Mouse (Mus musculus): ENCODE results near the gene Rpl37. TPM values are rescaled to one million over a fixed set of nuclear protein-coding genes. Genes with fewer than 3 reads are reported as not detected.
A peak's percentile ranks its signal among the peaks of the same experiment; 100 is the strongest.

Gene Rpl37
- total RNA-seq (2017) = 2,045 and 2,619 TPM in 2 replicates

DNA sequence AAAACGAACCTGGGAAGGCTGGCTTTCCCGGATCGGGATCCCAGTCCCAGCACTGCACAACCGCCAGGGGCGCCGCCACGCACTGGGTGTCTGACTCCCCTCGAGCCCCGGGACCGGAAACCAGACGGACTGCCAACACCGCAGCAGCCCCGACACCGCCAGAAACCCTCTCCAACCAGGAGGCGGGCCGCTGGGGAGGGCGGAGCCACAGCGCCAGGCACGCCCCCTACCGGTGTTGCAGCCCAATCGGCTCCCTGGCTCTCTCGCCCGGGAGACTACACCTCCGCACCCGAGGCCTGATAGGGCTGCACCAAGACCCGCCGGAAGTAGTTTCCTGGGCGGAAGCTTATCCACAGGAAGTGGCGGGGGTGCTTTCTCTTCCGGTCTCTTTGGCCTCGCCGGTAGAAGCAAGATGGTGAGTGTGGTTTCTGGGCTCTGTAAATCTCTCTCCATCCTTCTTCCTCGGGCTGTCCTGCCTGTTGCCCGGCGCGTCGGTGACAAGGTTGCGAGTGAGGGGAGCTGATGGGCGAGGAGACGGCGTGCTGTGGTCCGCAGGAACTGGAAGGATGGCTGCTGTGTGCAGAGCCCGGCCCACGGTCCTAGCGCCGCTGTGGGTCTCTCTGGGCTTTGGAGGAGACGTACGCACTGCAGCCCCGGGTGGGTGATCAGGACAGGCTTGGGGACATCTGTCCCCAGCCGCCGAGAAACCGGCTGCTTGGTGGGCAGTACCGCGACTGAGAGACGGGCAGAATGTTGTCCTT lies at the start of gene Rpl37:
Gene Rpl37 (plus strand): TSS at position 376 of the 761 bp plus-strand sequence.
- ATAC-seq (replicated peaks; ENCODE audit: low read depth, poor library complexity, severe bottlenecking) = peak; percentile 94

- ATAC-seq (replicated peaks; ENCODE audit: low read depth, poor library complexity, severe bottlenecking) = no peak
Measured at GRCm38 (mm10) chr15:5068801-5069518, 47.5 kb upstream of the Rpl37 start.

DNA sequence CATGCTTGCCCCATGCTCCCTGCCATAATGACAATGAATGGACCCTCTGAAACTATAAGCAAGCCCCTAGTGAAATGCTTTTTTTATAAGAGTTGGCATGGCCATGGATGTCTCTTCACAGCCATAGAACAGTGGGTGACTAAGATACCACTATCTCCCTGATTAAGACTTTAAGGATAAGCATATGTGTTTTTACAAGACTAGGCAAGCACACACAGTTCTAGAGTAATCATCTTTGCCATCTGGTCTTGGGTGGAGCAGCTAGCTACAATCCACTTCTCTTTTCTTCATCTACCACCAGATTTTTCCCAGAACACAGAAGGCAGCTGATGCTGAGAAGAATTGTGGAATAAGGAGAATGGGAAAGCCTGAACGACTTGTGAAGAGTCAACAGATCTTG lies 35.2 kb upstream of the Rpl37 start:
- ATAC-seq (replicated peaks; ENCODE audit: low read depth, poor library complexity, severe bottlenecking) = no peak

DNA sequence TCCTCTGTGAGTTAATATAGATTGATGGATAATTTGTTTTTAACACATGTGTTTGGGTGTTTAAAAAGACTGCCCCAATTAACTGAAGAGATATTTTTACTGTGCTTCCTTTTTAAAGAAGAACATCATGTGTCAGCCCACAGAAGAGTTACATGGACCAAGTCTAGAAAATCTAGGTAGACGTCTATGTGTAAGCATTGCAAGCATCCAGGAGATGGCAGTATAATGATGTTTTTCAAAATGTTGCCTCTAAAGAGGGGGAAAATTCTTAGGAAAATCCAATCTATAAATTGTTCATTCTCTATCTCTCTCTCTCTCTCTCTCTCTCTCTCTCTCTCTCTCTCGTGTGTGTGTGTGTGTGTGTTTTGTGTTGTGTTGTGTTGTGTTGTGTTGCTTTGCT lies 30.3 kb upstream of the Rpl37 start:
- ATAC-seq (replicated peaks; ENCODE audit: low read depth, poor library complexity, severe bottlenecking) = peak; percentile 77; the same call in 1 of the 2 replicates

DNA sequence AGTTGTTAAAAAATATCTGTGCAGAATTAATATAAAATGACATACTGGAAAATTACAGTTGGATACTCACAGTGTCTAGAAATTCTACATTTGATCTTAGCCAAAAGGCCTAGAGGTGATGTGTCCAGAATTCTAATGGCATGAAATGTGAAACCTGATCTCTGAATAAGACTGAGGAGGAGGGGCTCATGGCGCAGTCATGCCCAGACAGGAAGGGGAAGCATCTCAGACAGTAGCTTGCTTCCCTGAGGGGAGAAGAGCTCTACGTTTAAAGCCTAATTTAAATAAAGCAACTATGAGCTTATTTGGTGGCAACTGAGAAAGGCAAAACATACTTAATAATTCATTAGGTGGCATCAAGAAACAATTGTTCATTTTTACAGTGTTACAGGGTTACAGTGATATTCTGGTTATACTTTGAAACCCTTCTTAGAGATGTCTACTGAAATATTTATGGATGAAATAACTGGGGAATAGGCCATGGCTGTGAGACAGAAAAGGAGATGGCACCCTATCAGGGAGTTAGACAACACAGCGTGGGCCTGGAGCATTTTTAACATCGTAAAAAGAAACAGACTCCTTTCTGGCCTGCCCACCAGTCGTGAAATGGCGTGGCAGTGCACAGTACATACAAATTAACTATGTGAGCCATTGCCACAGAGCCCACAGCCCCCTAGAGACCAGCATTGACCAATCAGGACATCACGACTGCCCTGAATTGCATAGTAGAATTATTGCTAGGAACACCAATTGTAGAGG lies 27.4 kb upstream of the Rpl37 start:
- ATAC-seq (replicated peaks; ENCODE audit: low read depth, poor library complexity, severe bottlenecking) = peak; percentile 60; the same call in 1 of the 2 replicates

GRCm38 (mm10) chr15:5090131-5090530 lies 26.3 kb upstream of the Rpl37 start:
- no peak for ATAC-seq (replicated peaks; ENCODE audit: low read depth, poor library complexity, severe bottlenecking)

- ATAC-seq (replicated peaks; ENCODE audit: low read depth, poor library complexity, severe bottlenecking) = no peak
Measured at GRCm38 (mm10) chr15:5095534-5096301, 20.7 kb upstream of the Rpl37 start.

GRCm38 (mm10) chr15:5097376-5097775 lies 19.1 kb upstream of the Rpl37 start:
- peak; percentile 47; the same call in 1 of the 2 replicates for ATAC-seq (replicated peaks; ENCODE audit: low read depth, poor library complexity, severe bottlenecking)

DNA sequence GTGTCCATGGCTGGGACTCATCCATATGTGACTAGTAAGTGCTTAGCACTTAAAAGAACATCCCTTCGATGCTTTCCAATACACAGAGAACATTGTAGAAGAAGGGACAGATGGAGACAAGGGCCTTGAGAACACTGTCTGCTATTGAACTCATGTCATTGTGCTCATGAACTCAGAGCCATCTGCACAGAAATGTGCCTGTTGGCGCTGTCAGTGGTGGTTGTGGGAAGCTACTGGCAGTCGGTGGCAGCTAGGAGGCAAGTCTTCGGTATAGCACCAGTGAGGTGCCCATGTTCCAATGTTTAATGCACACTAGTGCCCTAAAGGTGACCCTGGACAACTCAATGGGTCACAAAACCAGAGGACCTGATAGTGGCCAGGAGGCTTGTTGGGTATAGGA lies 14.1 kb upstream of the Rpl37 start:
- ATAC-seq (replicated peaks; ENCODE audit: low read depth, poor library complexity, severe bottlenecking) = no peak

- no peak for ATAC-seq (replicated peaks; ENCODE audit: low read depth, poor library complexity, severe bottlenecking)
Measured at GRCm38 (mm10) chr15:5105891-5106290, 10.6 kb upstream of the Rpl37 start.

GRCm38 (mm10) chr15:5106293-5106692 lies 10.2 kb upstream of the Rpl37 start:
- ATAC-seq (replicated peaks; ENCODE audit: low read depth, poor library complexity, severe bottlenecking) = peak; percentile 50

- ATAC-seq (replicated peaks; ENCODE audit: low read depth, poor library complexity, severe bottlenecking) = peak; percentile 88
Measured at GRCm38 (mm10) chr15:5107686-5108654, 8.5 kb upstream of the Rpl37 start, which contains the start of gene Card6. Gene Card6 (minus strand): TSS chr15:5108539.

- ATAC-seq (replicated peaks; ENCODE audit: low read depth, poor library complexity, severe bottlenecking) = peak; percentile 27; the same call in 1 of the 2 replicates
Measured at GRCm38 (mm10) chr15:5108655-5109040, 7.8 kb upstream of the Rpl37 start.

- no peak for ATAC-seq (replicated peaks; ENCODE audit: low read depth, poor library complexity, severe bottlenecking)
Measured at GRCm38 (mm10) chr15:5112651-5113050, 3.8 kb upstream of the Rpl37 start.

GRCm38 (mm10) chr15:5115173-5115572 lies 1.3 kb upstream of the Rpl37 start:
- no peak for ATAC-seq (replicated peaks; ENCODE audit: low read depth, poor library complexity, severe bottlenecking)

- no peak for ATAC-seq (replicated peaks; ENCODE audit: low read depth, poor library complexity, severe bottlenecking)
Measured at GRCm38 (mm10) chr15:5117031-5117601, 671 bp downstream of the Rpl37 start.

DNA sequence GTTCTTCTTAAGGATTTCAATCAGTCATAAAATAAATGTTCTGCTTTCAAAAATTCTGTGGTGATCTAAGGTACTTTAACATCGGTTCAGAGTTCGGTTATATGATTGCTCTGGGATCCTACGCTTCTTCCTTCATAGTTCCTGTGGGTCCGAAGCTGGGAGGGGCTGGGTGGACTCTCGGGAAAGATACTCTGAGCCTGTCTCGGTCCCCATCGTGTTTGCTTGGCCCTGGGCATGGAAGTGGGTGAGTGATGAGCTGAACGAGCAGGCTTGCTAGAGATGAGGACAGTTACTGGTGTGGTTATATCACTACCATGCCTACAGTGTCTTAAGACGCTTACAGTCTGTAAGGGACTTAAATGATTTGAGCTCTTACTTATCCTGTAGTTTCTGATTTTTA lies 2.2 kb downstream of the Rpl37 start:
- no peak for ATAC-seq (replicated peaks; ENCODE audit: low read depth, poor library complexity, severe bottlenecking)

DNA sequence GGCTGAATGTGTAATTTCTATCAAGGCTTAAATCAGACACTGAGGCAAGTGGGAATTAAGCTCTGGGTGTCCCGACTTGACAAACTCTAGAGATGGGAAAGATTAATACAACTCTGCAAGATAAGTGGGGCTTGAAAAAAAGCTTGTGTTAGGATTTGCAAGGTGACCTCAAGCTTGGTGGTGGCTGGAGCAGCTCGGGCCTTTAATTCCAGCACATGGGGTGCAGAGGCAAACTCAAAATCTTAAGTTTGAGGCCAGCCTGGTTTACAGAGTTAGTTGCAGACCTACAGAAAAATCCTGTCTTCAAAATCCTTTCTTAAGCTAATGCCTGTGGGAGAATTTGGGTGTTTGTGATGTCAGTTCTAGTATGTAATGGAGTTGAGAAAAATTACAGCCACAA lies 2.7 kb downstream of the Rpl37 start:
- ATAC-seq (replicated peaks; ENCODE audit: low read depth, poor library complexity, severe bottlenecking) = no peak
